Mouse (Mus musculus) forebrain, embryonic 11.5 days (tissue): Measurements from ENCODE around the gene Htatsf1. TPM values are rescaled to one million over a fixed set of nuclear protein-coding genes. Genes with fewer than 3 reads are reported as not detected.
A peak's percentile ranks its signal among the peaks of the same experiment; 100 is the strongest.

Experiments
- ATAC-seq: fragments of 200-750 bp; cut with Nextera tagmentation; replicated peaks from 2 replicates; pipeline ENCODE4 v1.8.0; 2017; ENCODE audit warnings: moderate TSS enrichment; ENCODE audit not compliant: low FRiP score
- DNase-seq: peaks from one replicate; pipeline ENCODE4 v3.0.0-alpha.2; 2017; ENCODE audit warnings: low spot score
- H3K27ac ChIP-seq: fragments of 300-500 bp; sonication (generic); 2 replicates; pipeline ENCODE4 v1.5.1; 2014; ENCODE audit warnings: low read depth, low read length
- H3K27me3 ChIP-seq: fragments of 300-500 bp; sonication (generic); 2 replicates; pipeline ENCODE4 v1.6.1; 2014; ENCODE audit warnings: mild to moderate bottlenecking, low read length, mixed read lengths; ENCODE audit not compliant: control insufficient read depth, insufficient read depth
- H3K36me3 ChIP-seq: fragments of 300-500 bp; sonication (generic); 2 replicates; pipeline ENCODE4 v1.6.1; 2014; ENCODE audit warnings: mild to moderate bottlenecking, low read length, moderate library complexity, mixed read lengths; ENCODE audit not compliant: control insufficient read depth, insufficient read depth
- H3K4me1 ChIP-seq: fragments of 300-500 bp; sonication (generic); replicated peaks from 2 replicates; pipeline ENCODE4 v1.6.1; 2014; ENCODE audit warnings: low read length, mixed read lengths; ENCODE audit not compliant: control insufficient read depth, insufficient read depth
- H3K4me2 ChIP-seq: fragments of 300-500 bp; sonication (generic); 2 replicates; pipeline ENCODE4 v1.6.1; 2014; ENCODE audit warnings: low read depth, mild to moderate bottlenecking, low read length, moderate library complexity, mixed read lengths; ENCODE audit not compliant: severe bottlenecking
- H3K4me3 ChIP-seq: fragments of 300-500 bp; sonication (generic); 2 replicates; pipeline ENCODE4 v1.5.1; 2014; ENCODE audit warnings: low read depth, low read length
- H3K9ac ChIP-seq: fragments of 300-500 bp; sonication (generic); 2 replicates; pipeline ENCODE4 v1.6.1; 2014; ENCODE audit warnings: low read length
- H3K9me3 ChIP-seq: fragments of 300-500 bp; sonication (generic); 2 replicates; pipeline ENCODE4 v1.6.1; 2016; ENCODE audit warnings: low read length, mixed read lengths; ENCODE audit not compliant: control insufficient read depth
- WGBS: fragments of 180-500 bp; shearing (Covaris S2); extraction: QIAGEN DNeasy Blood & Tissue Kit; methylation state at CpG from one replicate; pipeline ENCODE4 v1.1.7; 2014; 5-methylcytosine and 5-hydroxymethylcytosine counted together
- polyA plus RNA-seq: library from polyadenylated mRNA; unstranded; fragments of >200 nt; fragmentation: Nextera tagmentation; extraction: Ambion mirVana; gene quantifications from 2 replicates; pipeline ENCODE4 v1.2.1, GENCODE M21; 2014

The Htatsf1 gene
- polyA plus RNA-seq, result 81.2 and 82.8 TPM in 2 replicates

- ATAC-seq, result peak; percentile 96
- H3K4me3 ChIP-seq, result peak within 1 kb of the TSS; percentile 47
- 24% methylated on average over 76 of the region's 85 CpGs for WGBS
Observed at GRCm38 (mm10) chrX:57053174-57053992, at the start of gene Htatsf1. Gene Htatsf1, plus strand, starts transcription at chrX:57053583.

GRCm38 (mm10) chrX:57012891-57013290, 40.5 kb upstream of the Htatsf1 start:
- H3K4me2 ChIP-seq, result no peak overlapping the region
- DNase-seq, result no peak
- no peaks in the 10 kb centered on the region for H3K4me1 ChIP-seq
- no peak overlapping the region for H3K9ac ChIP-seq
- no peak for ATAC-seq
- no peaks in the 10 kb centered on the region for H3K9me3 ChIP-seq
- H3K27ac ChIP-seq, result no peak overlapping the region
- no peaks in the 10 kb centered on the region for H3K27me3 ChIP-seq
- no peaks in the 10 kb centered on the region for H3K36me3 ChIP-seq
- no peak overlapping the region for H3K4me3 ChIP-seq
- WGBS, result 79% methylated on average over 2 of the region's 2 CpGs

More at GRCm38 (mm10) chrX:57053174-57053992, at the start of gene Htatsf1:
- Histone ChIP-seq H3K27ac (peak within 1 kb of the TSS; percentile 89), H3K4me2 (peak within 1 kb of the TSS; percentile 48), H3K9me3 (no peaks in the 10 kb centered on the region), H3K9ac (peak within 1 kb of the TSS; percentile 69), H3K27me3 (no peaks in the 10 kb centered on the region), H3K36me3 (no peaks in the 10 kb centered on the region), H3K4me1 (no peaks in the 10 kb centered on the region)
- peak; percentile 88 for DNase-seq

- ATAC-seq, result no peak
- no peak within 1 kb of the TSS for H3K4me3 ChIP-seq
- no peaks in the 10 kb centered on the region for H3K36me3 ChIP-seq
- H3K9me3 ChIP-seq, result no peaks in the 10 kb centered on the region
- H3K27ac ChIP-seq, result no peak within 1 kb of the TSS
- H3K4me2 ChIP-seq, result no peak within 1 kb of the TSS
- no peak for DNase-seq
- H3K9ac ChIP-seq, result no peak within 1 kb of the TSS
- H3K4me1 ChIP-seq, result no peaks in the 10 kb centered on the region
- no peaks in the 10 kb centered on the region for H3K27me3 ChIP-seq
- 85% methylated on average over 5 of the region's 5 CpGs for WGBS
Observed at GRCm38 (mm10) chrX:57042774-57043173, 10.6 kb upstream of the Htatsf1 start, which contains the start of gene Brs3. Gene Brs3, plus strand, starts transcription at chrX:57043074.

- H3K4me2 ChIP-seq, result no peak overlapping the region
- H3K9me3 ChIP-seq, result no peaks in the 10 kb centered on the region
- no peaks in the 10 kb centered on the region for H3K4me1 ChIP-seq
- 80% methylated on average over 6 of the region's 6 CpGs for WGBS
- no peaks in the 10 kb centered on the region for H3K27me3 ChIP-seq
- no peaks in the 10 kb centered on the region for H3K36me3 ChIP-seq
- DNase-seq (no peak), ATAC-seq (no peak)
- no peak overlapping the region for H3K4me3 ChIP-seq
- H3K27ac ChIP-seq, result no peak overlapping the region
- no peak overlapping the region for H3K9ac ChIP-seq
Observed at GRCm38 (mm10) chrX:57043869-57044268, 9.5 kb upstream of the Htatsf1 start.

GRCm38 (mm10) chrX:57052848-57053173, 572 bp upstream of the Htatsf1 start:
- peak; percentile 70; the same call in 1 of the 2 replicates for ATAC-seq
- DNase-seq, result no peak
- WGBS, result 22% methylated on average over 4 of the region's 4 CpGs
- H3K9ac ChIP-seq, result peak overlapping the region; percentile 69
- H3K4me2 ChIP-seq, result peak overlapping the region; percentile 37; the same call in 1 of the 2 replicates
- H3K4me3 ChIP-seq, result peak overlapping the region; percentile 47
- no peaks in the 10 kb centered on the region for H3K27me3 ChIP-seq
- no peaks in the 10 kb centered on the region for H3K4me1 ChIP-seq
- H3K9me3 ChIP-seq, result no peaks in the 10 kb centered on the region
- H3K36me3 ChIP-seq, result no peaks in the 10 kb centered on the region
- H3K27ac ChIP-seq, result peak overlapping the region; percentile 89

- peak overlapping the region; percentile 48 for H3K4me2 ChIP-seq
- 34% methylated on average over 11 of the region's 11 CpGs for WGBS
- no peaks in the 10 kb centered on the region for H3K27me3 ChIP-seq
- no peak overlapping the region for H3K27ac ChIP-seq
- no peaks in the 10 kb centered on the region for H3K36me3 ChIP-seq
- no peaks in the 10 kb centered on the region for H3K9me3 ChIP-seq
- DNase-seq (no peak), ATAC-seq (no peak)
- H3K4me1 ChIP-seq, result no peaks in the 10 kb centered on the region
- peak overlapping the region; percentile 69 for H3K9ac ChIP-seq
- peak overlapping the region; percentile 47 for H3K4me3 ChIP-seq
Observed at GRCm38 (mm10) chrX:57053993-57054385, 606 bp downstream of the Htatsf1 start.

- no peak overlapping the region for H3K27ac ChIP-seq
- no peak for DNase-seq
- H3K4me2 ChIP-seq, result no peak overlapping the region
- 79% methylated on average over 5 of the region's 5 CpGs for WGBS
- no peaks in the 10 kb centered on the region for H3K27me3 ChIP-seq
- no peaks in the 10 kb centered on the region for H3K4me1 ChIP-seq
- no peak overlapping the region for H3K4me3 ChIP-seq
- H3K9me3 ChIP-seq, result no peaks in the 10 kb centered on the region
- H3K9ac ChIP-seq, result no peak overlapping the region
- no peak for ATAC-seq
- no peaks in the 10 kb centered on the region for H3K36me3 ChIP-seq
Observed at GRCm38 (mm10) chrX:57081496-57081895, 28.1 kb downstream of the Htatsf1 start.

- Histone ChIP-seq H3K9me3 (no peaks in the 10 kb centered on the region), H3K4me1 (no peaks in the 10 kb centered on the region), H3K9ac (no peak within 1 kb of the TSS), H3K4me3 (no peak within 1 kb of the TSS), H3K36me3 (no peaks in the 10 kb centered on the region), H3K4me2 (no peak within 1 kb of the TSS), H3K27ac (no peak within 1 kb of the TSS), H3K27me3 (no peaks in the 10 kb centered on the region)
- ATAC-seq (no peak), DNase-seq (no peak)
- WGBS, result 85% methylated on average over 4 of the region's 4 CpGs
Observed at GRCm38 (mm10) chrX:57087806-57088205, 34.4 kb downstream of the Htatsf1 start, which contains the start of gene Vgll1. Gene Vgll1, plus strand, starts transcription at chrX:57088106.

- 92% methylated on average over 1 of the region's 1 CpGs for WGBS
- Histone ChIP-seq H3K27me3 (no peaks in the 10 kb centered on the region), H3K4me2 (no peak overlapping the region), H3K9me3 (no peaks in the 10 kb centered on the region), H3K9ac (no peak overlapping the region), H3K4me3 (no peak overlapping the region), H3K36me3 (no peaks in the 10 kb centered on the region), H3K27ac (no peak overlapping the region), H3K4me1 (no peaks in the 10 kb centered on the region)
- ATAC-seq (no peak), DNase-seq (no peak)
Observed at GRCm38 (mm10) chrX:57103415-57103814, 50.0 kb downstream of the Htatsf1 start.
